Mouse (Mus musculus) layer of hippocampus, adult 8-10 months (tissue): ENCODE results near the gene Nox3. TPM values are rescaled to one million over a fixed set of nuclear protein-coding genes. Genes with fewer than 3 reads are reported as not detected.
A peak's percentile ranks its signal among the peaks of the same experiment; 100 is the strongest.

Experiments
- DNase-seq, 2 experiments: peaks; one replicate each; pipeline ENCODE4 v3.0.0; 2022; ENCODE audit warnings: low spot score in 2 of 2
- total RNA-seq, 4 experiments: library from RNA; stranded (reverse); gene quantifications; 2 replicates each; pipeline ENCODE4 v1.2.4; 2022

Nox3 gene
- total RNA-seq, 4 experiments from 2014 or later, result not detected

DNA sequence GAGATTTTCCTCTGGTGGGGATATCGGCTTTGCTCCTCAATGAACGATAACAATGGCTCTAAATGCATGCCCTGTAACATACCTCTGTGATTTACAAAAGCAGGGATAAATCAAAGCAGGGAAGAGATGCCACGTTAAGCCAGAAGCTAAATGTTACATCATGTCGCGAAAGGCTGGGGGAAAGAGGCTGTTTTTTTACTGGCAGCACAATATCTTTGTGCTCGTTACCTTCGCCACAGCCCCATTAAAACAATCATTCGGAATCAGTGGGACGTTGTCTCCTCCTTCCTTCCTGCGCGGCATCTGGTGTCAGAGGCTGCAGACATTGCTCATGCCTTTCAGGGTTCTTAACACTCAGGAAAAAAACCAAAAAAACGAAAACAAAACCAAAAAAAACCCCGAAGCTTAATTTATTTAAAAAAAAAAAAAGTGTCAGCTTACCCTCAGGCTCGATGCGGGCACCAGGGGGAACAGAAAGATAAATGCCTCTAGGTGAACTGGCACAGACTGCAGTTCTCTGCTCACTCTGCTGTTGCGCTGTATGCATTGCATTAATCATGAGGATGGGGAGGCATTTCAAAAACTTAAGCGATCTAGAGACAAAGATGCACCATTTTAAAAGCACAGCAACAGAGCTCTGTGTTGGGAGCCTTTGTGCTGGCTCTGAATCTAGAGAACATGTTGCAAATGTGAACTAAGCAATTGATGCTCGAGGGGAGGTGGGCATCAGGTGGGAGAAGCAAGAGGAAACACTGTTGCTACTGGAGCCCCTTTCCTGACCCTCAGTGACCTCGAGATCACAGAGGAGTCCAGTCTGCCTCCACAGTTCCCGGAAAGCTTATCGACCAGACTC, 84.9 kb downstream of the Nox3 start:
- DNase-seq, result peak; percentile 11 to 29

DNA sequence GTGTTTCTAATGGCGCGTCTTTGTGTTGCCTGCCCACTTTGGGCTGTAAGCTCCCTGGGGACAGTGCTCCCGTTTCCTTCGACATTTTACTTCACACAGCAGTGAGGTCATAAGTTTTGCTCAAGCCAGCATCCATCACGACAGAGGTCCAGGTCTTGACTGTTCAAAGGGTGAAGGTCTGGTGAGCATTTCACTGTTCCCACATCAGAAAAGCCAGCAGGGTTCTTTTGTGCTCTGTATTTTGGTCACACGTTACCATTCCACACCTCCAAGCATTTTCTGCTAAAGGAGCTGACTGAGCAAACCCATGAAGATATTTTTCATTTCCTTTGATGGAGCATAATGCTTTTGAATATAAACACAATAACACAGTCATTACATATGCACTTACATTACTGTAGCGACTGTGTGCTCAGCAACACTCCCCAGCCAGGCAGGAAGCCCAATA, 85.7 kb downstream of the Nox3 start:
- no peak for DNase-seq

DNA sequence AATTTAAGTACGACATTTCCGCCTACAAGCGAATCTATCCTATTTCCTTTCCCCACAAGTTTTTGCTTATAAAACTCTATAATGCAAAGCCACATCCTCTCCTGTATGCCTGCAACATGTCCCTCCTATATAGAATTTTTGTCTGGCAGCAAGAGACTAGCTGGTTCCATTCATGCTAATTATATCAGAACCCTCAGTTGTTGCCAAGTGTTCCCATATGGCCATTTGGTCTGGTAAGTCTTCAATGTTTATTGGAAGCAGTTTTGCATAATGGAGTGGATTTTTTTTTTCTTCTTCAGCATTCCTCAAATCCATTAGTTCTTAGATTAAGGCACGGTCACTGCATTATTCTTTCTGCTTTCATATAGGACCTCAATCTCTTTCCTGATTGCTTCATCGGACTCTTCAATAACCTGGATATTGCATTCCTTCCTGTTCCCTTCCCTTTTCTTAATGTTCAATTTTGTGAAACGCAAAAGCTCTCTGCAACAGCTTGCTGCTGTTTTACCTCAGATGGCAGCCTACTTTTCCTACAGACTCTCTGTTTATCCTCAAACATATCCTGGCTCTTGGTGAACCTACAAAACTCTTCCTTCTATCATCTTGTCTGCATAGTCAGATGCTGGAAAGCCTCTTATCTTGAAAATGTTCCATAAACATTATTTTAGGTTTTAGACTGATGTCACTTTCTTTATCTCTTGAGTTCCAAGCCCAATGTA, 92.9 kb downstream of the Nox3 start:
- peak; percentile 11 to 14 for DNase-seq

DNA sequence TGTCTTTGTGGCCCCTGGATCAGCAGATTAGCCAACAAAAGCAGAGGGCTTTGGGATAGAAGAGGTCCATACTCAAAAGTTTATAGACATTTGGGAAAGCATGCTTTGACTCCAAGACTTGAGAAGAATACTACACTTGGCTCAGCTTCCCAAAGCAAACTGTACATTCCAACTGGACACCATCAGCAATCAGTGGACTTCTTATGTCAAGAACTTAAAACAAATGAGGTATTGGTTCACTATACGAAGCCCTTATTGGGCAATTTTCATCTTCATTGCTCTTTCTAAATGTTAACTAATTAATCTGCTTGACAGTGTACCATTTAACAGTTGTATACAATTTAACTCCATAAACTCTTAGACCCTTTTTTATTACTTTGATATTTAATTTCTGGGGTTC, 97.7 kb downstream of the Nox3 start:
- DNase-seq, result no peak

DNA sequence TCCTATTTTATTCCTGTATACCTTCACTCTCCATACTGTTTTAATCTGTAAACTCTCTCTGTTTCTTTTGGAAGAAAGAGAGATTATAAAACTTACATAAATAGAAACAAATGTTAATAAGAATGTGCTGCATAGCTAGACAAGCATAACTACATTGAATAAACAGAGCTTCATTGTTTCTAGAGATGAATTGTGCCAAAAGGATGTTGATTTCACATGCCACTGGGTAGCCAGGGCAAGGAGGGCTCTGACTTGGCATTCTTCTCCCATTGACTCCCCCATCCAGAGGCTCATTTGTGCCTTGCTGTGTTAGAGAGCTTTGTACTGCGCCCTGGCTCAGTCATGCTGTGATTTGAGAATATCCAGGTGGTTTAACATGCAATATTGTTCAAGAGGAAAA, 98.2 kb downstream of the Nox3 start:
- no peak for DNase-seq

DNA sequence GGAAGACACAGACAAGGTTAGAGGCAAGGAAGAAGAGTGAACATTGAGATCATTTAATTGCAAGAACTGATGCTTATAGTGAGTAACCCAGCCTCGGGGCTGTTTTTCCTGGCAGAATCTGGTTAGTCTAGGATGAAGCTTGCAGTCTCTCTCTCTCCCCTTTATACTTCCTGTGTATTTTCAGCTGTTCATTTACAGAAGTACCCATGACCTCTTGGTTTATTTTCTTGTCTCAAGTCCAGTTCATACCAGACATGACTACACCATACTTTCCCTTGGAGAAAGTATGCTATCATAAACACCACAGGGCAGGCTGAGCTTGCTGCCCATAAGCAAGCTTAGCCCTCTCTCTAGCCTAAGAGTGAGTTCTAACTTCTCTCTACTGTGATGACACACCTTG, 98.9 kb downstream of the Nox3 start:
- DNase-seq, result no peak

Other genes starting within 250 kb of the Nox3 start
- not detected for gene Cldn20, start 163.7 kb downstream of the Nox3 start, total RNA-seq
- gene Tfb1m, start 138.5 kb downstream of the Nox3 start, total RNA-seq, result 1 to 10 TPM; 4.7 to 5.8 (median 5.3) TPM